Mouse (Mus musculus) CD8-positive naive resting alpha-beta T cell, adult 2 months (primary cell): Measurements from ENCODE around the gene Tmem274.

Source experiments
- DNase-seq, 2 experiments: peaks; one replicate each; pipeline ENCODE4 v3.0.0; 2022; ENCODE audit warnings: low read depth in 2 of 2, low spot score in 2 of 2

The Tmem274 gene

DNA sequence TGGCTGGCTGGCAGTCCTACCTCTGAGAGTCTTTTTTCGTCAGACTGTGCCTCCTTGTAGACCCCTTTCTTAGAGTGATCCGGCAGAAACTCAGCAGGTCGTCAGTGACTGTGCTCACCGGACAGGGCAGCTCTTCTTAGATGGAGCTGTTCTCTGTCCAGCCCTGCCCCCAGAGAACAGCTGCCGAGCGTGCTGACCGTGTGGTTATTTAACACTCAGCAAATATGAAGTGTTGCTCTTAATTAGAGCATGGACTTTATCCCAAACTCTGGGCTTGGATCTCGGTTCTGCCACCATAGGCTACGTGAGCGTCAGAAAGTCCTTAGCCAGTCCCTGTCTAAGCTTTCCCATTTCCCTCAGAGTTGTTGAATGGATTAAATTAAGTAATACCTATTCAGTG is 44.1 kb downstream of the Tmem274 start:
- DNase-seq, result no peak

DNA sequence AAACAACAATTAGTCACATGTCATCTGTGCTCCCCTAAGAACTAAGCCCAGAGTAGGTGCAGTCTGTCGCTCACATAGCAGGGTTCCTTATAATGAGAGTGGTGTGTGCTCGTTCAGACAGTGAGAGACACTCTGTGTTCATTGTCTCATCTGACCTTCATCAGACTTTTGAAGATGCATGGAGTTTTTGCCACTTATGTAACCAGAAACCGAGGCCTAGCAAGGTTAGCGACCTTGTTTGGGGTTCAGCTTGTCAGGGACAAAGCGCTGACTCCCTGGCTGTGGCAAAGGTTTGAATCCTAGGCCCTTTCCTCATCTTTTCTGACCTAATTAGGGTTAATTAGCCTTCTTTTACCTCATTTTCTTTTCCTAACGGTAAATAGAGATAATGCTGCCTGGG is 46.8 kb downstream of the Tmem274 start:
- no peak for DNase-seq

DNA sequence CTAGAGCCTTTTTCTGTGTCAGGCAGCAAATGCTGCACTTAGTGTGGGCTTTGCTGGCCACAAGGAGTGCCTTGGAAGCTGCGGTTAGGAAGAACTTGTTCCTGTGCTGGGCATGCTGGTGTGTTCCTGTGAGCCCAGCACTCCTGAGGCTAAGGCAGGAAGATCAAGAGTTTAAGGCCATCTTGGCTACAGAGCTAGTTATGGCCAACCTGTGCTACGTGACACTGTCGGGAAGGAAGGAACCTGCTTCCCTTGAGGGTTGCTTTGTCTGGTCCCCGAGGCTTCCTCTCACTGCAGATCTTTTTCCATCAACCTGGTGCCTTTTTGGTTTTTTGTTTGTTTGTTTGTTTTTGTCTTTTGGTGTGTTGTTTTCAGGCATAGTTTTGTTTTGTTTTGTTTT is 48.0 kb downstream of the Tmem274 start:
- DNase-seq, result no peak

DNA sequence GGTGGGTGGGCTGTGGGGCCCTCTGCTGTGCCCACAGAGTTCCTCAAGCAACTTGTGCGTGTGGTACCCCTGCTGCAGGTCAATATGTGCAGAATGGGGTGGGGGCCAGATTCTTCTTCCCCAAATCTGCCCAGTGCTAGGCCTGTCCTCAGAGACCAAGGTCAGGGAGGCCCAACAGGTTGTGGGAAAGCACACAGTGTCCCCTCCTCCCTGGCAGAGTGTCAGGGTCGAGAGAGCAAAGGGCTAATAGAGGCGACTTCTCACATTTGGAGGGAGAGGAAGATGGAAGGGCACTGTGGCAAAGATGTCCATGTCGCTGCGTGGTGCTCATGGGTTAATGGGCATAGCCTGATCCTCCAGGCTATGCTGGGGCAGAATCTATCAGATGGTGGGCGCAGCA is 48.6 kb downstream of the Tmem274 start:
- no peak for DNase-seq

DNA sequence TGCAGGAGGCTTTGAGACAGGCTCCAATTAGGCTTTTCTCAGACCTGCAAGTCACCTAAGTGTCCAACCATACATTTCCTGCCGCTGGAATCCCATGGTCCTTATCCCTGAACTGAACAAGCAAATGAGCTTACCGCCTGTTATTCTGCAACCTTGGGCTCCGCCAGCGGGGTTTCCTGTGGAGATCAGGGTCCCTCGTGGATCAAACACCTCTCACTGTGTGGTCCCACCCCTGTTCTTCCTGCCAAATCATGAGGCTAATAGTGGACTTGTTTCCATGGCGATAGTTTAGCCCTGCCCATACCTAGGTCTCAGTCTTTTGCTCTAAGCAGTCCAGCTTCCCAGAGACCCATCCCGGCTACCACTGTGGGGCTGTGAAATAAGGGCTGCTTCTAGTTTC is 49.2 kb downstream of the Tmem274 start:
- DNase-seq, result no peak

DNA sequence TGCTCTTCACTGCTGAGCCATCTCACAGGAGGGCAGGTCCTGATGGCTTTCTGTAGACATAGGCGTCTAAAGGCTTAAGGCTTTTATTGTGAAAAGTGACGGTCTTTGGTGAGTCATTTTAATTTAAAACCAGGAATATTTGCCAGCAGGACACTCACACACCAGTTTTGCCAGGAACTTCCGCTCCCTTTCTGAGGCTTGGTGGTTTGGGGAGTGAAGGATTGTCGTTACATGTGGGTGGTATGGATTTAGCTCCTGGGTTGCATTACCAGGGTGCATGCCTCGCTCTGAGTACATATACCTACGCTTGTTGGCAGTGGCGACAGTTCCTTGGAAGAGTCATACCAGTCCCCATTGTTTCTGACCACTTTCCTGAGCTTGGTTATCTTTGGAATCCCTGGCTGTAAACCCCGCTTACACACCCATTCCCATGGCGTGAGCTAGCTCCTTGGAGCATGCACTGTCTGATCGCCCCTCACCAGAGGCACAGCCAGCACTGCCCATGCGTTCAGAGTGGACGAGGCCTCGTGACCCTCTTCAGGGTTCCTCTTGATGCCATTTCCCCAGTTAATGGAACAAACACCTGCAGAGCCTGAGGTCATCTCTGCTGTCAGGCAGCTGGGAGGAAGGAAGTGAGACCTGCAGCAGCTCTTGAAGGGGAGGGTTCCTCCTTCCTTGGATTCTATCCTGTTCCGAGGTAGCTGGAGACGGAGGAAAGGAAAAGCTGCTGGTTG is 50.6 kb downstream of the Tmem274 start:
- no peak for DNase-seq

DNA sequence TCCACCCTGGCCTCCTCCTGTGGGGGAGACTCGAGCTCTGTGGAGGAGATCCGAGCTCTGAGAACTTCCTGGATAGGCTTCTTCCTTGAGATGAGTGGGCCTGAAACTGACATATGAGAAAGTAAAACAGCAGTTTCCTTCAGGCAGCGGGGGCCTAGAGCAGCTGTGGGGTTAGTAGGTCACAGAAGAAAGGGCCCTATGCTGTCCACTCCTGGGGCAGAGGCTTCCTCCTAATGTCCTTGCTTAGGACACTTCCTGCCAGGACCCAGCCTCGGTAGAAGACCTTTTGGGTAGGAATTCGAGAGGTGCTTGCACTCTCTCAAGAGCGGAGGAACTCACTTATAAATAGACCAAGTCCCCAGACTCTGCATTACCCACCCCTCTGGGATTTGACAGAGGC is 52.5 kb downstream of the Tmem274 start:
- no peak for DNase-seq
